Mouse (Mus musculus) intestine, embryonic 16.5 days (tissue): ENCODE data around the gene Slc38a3. TPM values are rescaled to one million over a fixed set of nuclear protein-coding genes. Genes with fewer than 3 reads are reported as not detected.

Experiments used
- ATAC-seq: fragments of 200-750 bp; cut with Nextera tagmentation; 2 replicates; pipeline ENCODE4 v1.8.0; 2017; ENCODE audit warnings: moderate TSS enrichment, moderate library complexity
- H3K27ac ChIP-seq: fragments of 300-500 bp; sonication (generic); 2 replicates; pipeline ENCODE4 v1.5.1; 2014; ENCODE audit warnings: mild to moderate bottlenecking, low read length
- H3K27me3 ChIP-seq: fragments of 300-500 bp; sonication (generic); replicated peaks from 2 replicates; pipeline ENCODE4 v1.6.1; 2014; ENCODE audit warnings: low read length, control low read depth, mixed read lengths; ENCODE audit not compliant: control insufficient read depth, insufficient read depth
- H3K36me3 ChIP-seq: fragments of 300-500 bp; sonication (generic); 2 replicates; pipeline ENCODE4 v1.6.1; 2014; ENCODE audit warnings: low read length, control low read depth; ENCODE audit not compliant: control insufficient read depth, insufficient read depth
- H3K4me1 ChIP-seq: fragments of 300-500 bp; sonication (generic); 2 replicates; pipeline ENCODE4 v1.6.1; 2014; ENCODE audit warnings: low read length, control low read depth, mixed read lengths; ENCODE audit not compliant: control insufficient read depth, insufficient read depth
- H3K4me2 ChIP-seq: fragments of 300-500 bp; sonication (generic); 2 replicates; pipeline ENCODE4 v1.6.1; 2014; ENCODE audit warnings: low read depth, low read length, control low read depth
- H3K4me3 ChIP-seq: fragments of 300-500 bp; sonication (generic); 2 replicates; pipeline ENCODE4 v1.5.1; 2014; ENCODE audit warnings: mild to moderate bottlenecking, low read length
- H3K9ac ChIP-seq: fragments of 300-500 bp; sonication (generic); 2 replicates; pipeline ENCODE4 v1.6.1; 2014; ENCODE audit warnings: low read depth, low read length
- H3K9me3 ChIP-seq: fragments of 300-500 bp; sonication (generic); 2 replicates; pipeline ENCODE4 v1.6.1; 2016; ENCODE audit warnings: low read length, control low read depth; ENCODE audit not compliant: control insufficient read depth
- WGBS: fragments of 180-500 bp; shearing (Covaris S2); extraction: QIAGEN DNeasy Blood & Tissue Kit; methylation state at CpG from one replicate; pipeline ENCODE4 v1.1.7; 2014; 5-methylcytosine and 5-hydroxymethylcytosine counted together
- polyA plus RNA-seq: library from polyadenylated mRNA; unstranded; fragments of >200 nt; fragmentation: Nextera tagmentation; extraction: Ambion mirVana; gene quantifications from 2 replicates; pipeline ENCODE4 v1.2.1, GENCODE M21; 2015

Slc38a3 gene
- polyA plus RNA-seq, 1 experiment from 2014 or later, result 10.1 TPM

GRCm38 (mm10) chr9:107706781-107707211, 37.5 kb upstream of the Slc38a3 start:
- Histone ChIP-seq H3K9me3 (no peaks in the 10 kb centered on the region), H3K27me3 (no peaks in the 10 kb centered on the region), H3K4me1 (peaks cover 67% of the 10 kb centered on the region), H3K4me3 (peak overlapping the region; percentile 77), H3K4me2 (peak overlapping the region; percentile 97), H3K36me3 (no peaks in the 10 kb centered on the region), H3K9ac (peak overlapping the region; percentile 87), H3K27ac (peak overlapping the region; percentile 24; the same call in 1 of the 2 replicates)
- no peak for ATAC-seq
- 7% methylated on average over 14 of the region's 14 CpGs for WGBS

- ATAC-seq, result no peak
- Histone ChIP-seq H3K27me3 (no peaks in the 10 kb centered on the region), H3K4me2 (no peak overlapping the region), H3K4me1 (peaks cover 93% of the 10 kb centered on the region), H3K27ac (peak overlapping the region; percentile 33; the same call in 1 of the 2 replicates), H3K9me3 (no peaks in the 10 kb centered on the region), H3K36me3 (no peaks in the 10 kb centered on the region), H3K4me3 (no peak overlapping the region), H3K9ac (0 out of 2 replicates have a peak overlapping the region, but pooled peaks have one; percentile 13)
- 53% methylated on average over 14 of the region's 14 CpGs for WGBS
Measured at GRCm38 (mm10) chr9:107703337-107704122, 34.2 kb upstream of the Slc38a3 start.

- WGBS, result 70% methylated on average over 3 of the region's 3 CpGs
- Histone ChIP-seq H3K36me3 (no peaks in the 10 kb centered on the region), H3K9me3 (no peaks in the 10 kb centered on the region), H3K4me1 (peaks cover 93% of the 10 kb centered on the region), H3K4me2 (no peak overlapping the region), H3K9ac (peak overlapping the region; percentile 27; the same call in 1 of the 2 replicates), H3K27me3 (no peaks in the 10 kb centered on the region), H3K27ac (no peak overlapping the region), H3K4me3 (no peak overlapping the region)
- ATAC-seq, result no peak
Measured at GRCm38 (mm10) chr9:107702606-107703185, 33.4 kb upstream of the Slc38a3 start.

DNA sequence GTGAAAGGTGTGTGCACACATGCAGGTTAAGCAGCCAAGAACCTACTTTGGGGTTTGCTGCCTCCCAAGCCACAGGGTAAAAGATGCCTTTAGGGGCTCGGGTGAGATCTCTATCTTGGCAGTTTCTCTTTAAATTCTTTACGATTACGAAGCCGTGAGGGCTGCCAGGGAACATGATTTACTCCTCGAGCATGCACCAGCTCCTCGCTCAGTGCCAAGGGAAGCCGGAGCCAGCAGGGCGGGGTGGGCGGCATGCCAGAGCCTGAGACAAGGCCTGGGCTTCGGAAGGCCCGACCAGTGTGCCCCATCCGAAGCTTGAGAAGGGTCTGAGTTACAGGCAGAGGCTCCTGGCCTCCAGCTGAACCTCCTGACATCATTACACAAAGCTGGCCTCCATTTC, 32.3 kb upstream of the Slc38a3 start:
- ATAC-seq, result peak; percentile 26; the same call in 1 of the 2 replicates
- Histone ChIP-seq H3K9ac (peak overlapping the region; percentile 48), H3K4me2 (no peak overlapping the region), H3K4me3 (no peak overlapping the region), H3K27me3 (no peaks in the 10 kb centered on the region), H3K36me3 (no peaks in the 10 kb centered on the region), H3K27ac (peak overlapping the region; percentile 46), H3K9me3 (no peaks in the 10 kb centered on the region), H3K4me1 (peaks cover 92% of the 10 kb centered on the region)
- 38% methylated on average over 12 of the region's 12 CpGs for WGBS

GRCm38 (mm10) chr9:107700114-107700571, 30.8 kb upstream of the Slc38a3 start:
- Histone ChIP-seq H3K27ac (peak overlapping the region; percentile 65), H3K4me3 (no peak overlapping the region), H3K4me2 (no peak overlapping the region), H3K36me3 (no peaks in the 10 kb centered on the region), H3K9me3 (no peaks in the 10 kb centered on the region), H3K9ac (peak overlapping the region; percentile 4; the same call in 1 of the 2 replicates), H3K27me3 (no peaks in the 10 kb centered on the region), H3K4me1 (peaks cover 85% of the 10 kb centered on the region)
- ATAC-seq, result no peak
- WGBS, result 43% methylated on average over 6 of the region's 6 CpGs

- no peak overlapping the region for H3K4me3 ChIP-seq
- H3K27me3 ChIP-seq, result no peaks in the 10 kb centered on the region
- H3K4me1 ChIP-seq, result peaks cover 78% of the 10 kb centered on the region
- H3K27ac ChIP-seq, result peak overlapping the region; percentile 65
- H3K9ac ChIP-seq, result 0 out of 2 replicates have a peak overlapping the region, but pooled peaks have one; percentile 4
- H3K9me3 ChIP-seq, result no peaks in the 10 kb centered on the region
- H3K4me2 ChIP-seq, result peak overlapping the region; percentile 30; the same call in 1 of the 2 replicates
- 18% methylated on average over 9 of the region's 9 CpGs for WGBS
- no peak; the same call in 1 of the 2 replicates for ATAC-seq
- H3K36me3 ChIP-seq, result no peaks in the 10 kb centered on the region
Measured at GRCm38 (mm10) chr9:107699376-107699980, 30.1 kb upstream of the Slc38a3 start.

DNA sequence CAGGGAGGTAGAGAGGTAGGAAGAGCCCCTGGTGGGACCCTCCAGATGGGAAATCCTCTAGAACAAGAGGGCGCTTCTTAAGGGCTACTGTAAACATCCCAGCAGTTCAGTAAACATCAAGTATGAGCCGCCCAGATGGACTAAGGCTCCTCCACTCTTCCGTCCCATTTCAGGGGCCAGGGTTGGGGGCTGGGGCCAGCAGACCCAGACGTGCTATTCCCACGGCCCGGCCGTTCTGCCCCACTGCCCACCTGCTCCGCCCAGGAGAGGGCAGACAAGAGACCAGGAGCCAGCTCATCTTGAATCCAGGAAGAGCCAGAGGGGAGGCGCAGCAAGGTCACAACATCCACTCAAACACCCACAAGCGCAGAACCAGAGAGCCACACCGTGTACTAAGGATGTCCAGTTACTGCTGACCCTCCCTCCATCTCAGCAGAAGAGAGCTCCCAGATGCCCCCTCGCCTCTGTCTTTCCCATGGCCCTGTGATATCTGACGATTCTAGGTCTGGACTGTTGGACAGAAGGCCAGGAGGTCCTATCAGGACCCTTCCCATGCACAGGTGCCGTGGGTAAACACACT, 29.4 kb upstream of the Slc38a3 start:
- H3K4me3 ChIP-seq, result no peak overlapping the region
- 0 out of 2 replicates have a peak overlapping the region, but pooled peaks have one; percentile 23 for H3K9ac ChIP-seq
- peaks cover 70% of the 10 kb centered on the region for H3K4me1 ChIP-seq
- peak; percentile 19 for ATAC-seq
- H3K27ac ChIP-seq, result peak overlapping the region; percentile 65
- H3K36me3 ChIP-seq, result no peaks in the 10 kb centered on the region
- H3K27me3 ChIP-seq, result no peaks in the 10 kb centered on the region
- H3K9me3 ChIP-seq, result no peaks in the 10 kb centered on the region
- WGBS, result 17% methylated on average over 14 of the region's 14 CpGs
- H3K4me2 ChIP-seq, result peak overlapping the region; percentile 30

- H3K4me3 ChIP-seq, result no peak overlapping the region
- ATAC-seq, result peak; percentile 17; the same call in 1 of the 2 replicates
Measured at GRCm38 (mm10) chr9:107697811-107698521, 28.6 kb upstream of the Slc38a3 start.

More at GRCm38 (mm10) chr9:107697811-107698521, 28.6 kb upstream of the Slc38a3 start:
- H3K36me3 ChIP-seq, result no peaks in the 10 kb centered on the region
- H3K9ac ChIP-seq, result no peak overlapping the region
- no peaks in the 10 kb centered on the region for H3K27me3 ChIP-seq
- WGBS, result 34% methylated on average over 14 of the region's 14 CpGs
- peaks cover 66% of the 10 kb centered on the region for H3K4me1 ChIP-seq
- H3K27ac ChIP-seq, result peak overlapping the region; percentile 65
- H3K4me2 ChIP-seq, result peak overlapping the region; percentile 30; the same call in 1 of the 2 replicates
- H3K9me3 ChIP-seq, result no peaks in the 10 kb centered on the region
